Mouse (Mus musculus) kidney, embryonic 16.5 days (tissue): Measurements from ENCODE around the gene Rasa3. TPM values are rescaled to one million over a fixed set of nuclear protein-coding genes. Genes with fewer than 3 reads are reported as not detected.
A peak's percentile ranks its signal among the peaks of the same experiment; 100 is the strongest.

ENCODE experiments used
- ATAC-seq: fragments of 200-750 bp; cut with Nextera tagmentation; 2 replicates; pipeline ENCODE4 v1.8.0; 2017; ENCODE audit warnings: moderate TSS enrichment; ENCODE audit not compliant: low FRiP score, low TSS enrichment
- H3K27ac ChIP-seq: fragments of 300-500 bp; sonication (generic); 2 replicates; pipeline ENCODE4 v1.5.1; 2014; ENCODE audit warnings: low read length
- H3K27me3 ChIP-seq: fragments of 300-500 bp; sonication (generic); 2 replicates; pipeline ENCODE4 v1.6.1; 2014; ENCODE audit warnings: low read length, control low read depth, mixed read lengths; ENCODE audit not compliant: insufficient read depth
- H3K36me3 ChIP-seq: fragments of 300-500 bp; sonication (generic); 2 replicates; pipeline ENCODE4 v1.6.1; 2014; ENCODE audit warnings: low read length, control low read depth, mixed read lengths; ENCODE audit not compliant: insufficient read depth
- H3K4me1 ChIP-seq: fragments of 300-500 bp; sonication (generic); 2 replicates; pipeline ENCODE4 v1.6.1; 2014; ENCODE audit warnings: low read length, control low read depth, mixed read lengths; ENCODE audit not compliant: insufficient read depth
- H3K4me2 ChIP-seq: fragments of 300-500 bp; sonication (generic); replicated peaks from 2 replicates; pipeline ENCODE4 v1.6.1; 2014; ENCODE audit warnings: low read depth, low read length
- H3K4me3 ChIP-seq: fragments of 300-500 bp; sonication (generic); 2 replicates; pipeline ENCODE4 v1.5.1; 2014; ENCODE audit warnings: mild to moderate bottlenecking, low read length
- H3K9ac ChIP-seq: fragments of 300-500 bp; sonication (generic); replicated peaks from 2 replicates; pipeline ENCODE4 v1.6.1; 2014; ENCODE audit warnings: low read length
- H3K9me3 ChIP-seq: fragments of 300-500 bp; sonication (generic); 2 replicates; pipeline ENCODE4 v1.6.1; 2016; ENCODE audit warnings: low read length, control low read depth
- WGBS: fragments of 180-500 bp; shearing (Covaris S2); extraction: QIAGEN DNeasy Blood & Tissue Kit; methylation state at CpG from one replicate; pipeline ENCODE4 v1.1.7; 2014; 5-methylcytosine and 5-hydroxymethylcytosine counted together
- polyA plus RNA-seq: library from polyadenylated mRNA; unstranded; fragments of >200 nt; fragmentation: Nextera tagmentation; extraction: Ambion mirVana; gene quantifications from 2 replicates; pipeline ENCODE4 v1.2.1, GENCODE M21; 2015

Rasa3 gene
- polyA plus RNA-seq, 1 experiment from 2014 or later = 28.2 TPM

DNA sequence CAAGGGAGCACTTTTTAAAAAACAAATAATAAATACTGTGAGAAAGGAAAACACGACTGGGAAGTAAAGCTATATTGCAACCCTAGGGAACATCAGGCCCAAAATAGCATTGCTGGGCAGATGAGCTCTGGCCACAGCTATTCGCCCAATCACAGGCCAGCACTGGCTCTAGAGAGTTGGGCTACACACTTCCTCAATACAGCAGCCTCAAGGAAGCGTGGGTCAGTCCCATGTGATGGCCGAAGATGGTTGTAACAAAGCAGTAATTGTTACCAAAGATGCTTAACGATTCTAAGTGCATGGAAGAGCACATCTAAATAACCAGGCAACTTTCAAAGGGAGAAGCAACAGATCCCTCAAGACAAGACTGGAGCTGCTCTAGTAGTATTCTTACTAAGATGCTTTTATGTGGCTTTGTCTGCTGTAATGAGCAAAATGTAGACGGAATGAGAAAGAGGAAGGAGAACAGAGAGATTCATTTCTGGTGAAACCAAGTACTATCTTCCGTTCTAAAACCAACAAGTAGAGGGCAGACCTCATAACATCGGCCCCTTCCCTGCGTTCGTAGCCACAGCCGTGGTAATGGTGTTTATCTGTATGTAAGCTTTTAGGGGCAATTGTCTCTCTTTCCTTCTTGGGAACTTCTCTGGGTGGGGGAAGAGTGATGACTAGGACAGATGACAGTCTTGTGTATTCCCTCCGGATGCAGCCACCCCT is 3.0 kb downstream of the Rasa3 start:
- Histone ChIP-seq H3K27me3 (no peaks in the 10 kb centered on the region), H3K4me2 (0 out of 2 replicates have a peak overlapping the region, but pooled peaks have one; percentile 9), H3K27ac (peak overlapping the region; percentile 21; the same call in 1 of the 2 replicates), H3K36me3 (no peaks in the 10 kb centered on the region), H3K4me3 (no peak overlapping the region), H3K9me3 (no peaks in the 10 kb centered on the region), H3K9ac (no peak overlapping the region), H3K4me1 (peaks cover 26% of the 10 kb centered on the region)
- WGBS = 64% methylated on average over 12 of the region's 12 CpGs
- ATAC-seq = no peak

DNA sequence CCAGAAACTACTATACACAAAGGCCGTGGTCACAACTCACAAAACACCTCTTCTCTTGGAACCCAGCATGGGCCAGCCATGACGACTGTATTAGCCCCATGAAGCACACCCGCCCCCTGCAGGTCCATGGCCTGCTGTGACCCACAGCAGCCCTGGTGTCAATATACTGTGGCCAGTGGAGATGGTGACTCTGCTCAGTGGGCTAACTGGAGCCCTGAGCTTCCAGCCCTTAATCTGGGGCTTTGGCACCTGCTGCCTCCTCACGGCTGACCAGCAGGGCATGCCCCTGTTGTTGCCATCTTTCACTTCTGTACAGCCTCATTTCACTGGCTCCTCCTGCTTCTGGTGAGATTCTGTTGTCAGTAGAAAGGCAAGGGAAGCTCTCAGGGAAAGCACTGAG is 4.2 kb downstream of the Rasa3 start:
- Histone ChIP-seq H3K27ac (no peak overlapping the region), H3K9ac (no peak overlapping the region), H3K4me3 (no peak overlapping the region), H3K4me2 (no peak overlapping the region), H3K36me3 (no peaks in the 10 kb centered on the region), H3K9me3 (no peaks in the 10 kb centered on the region), H3K4me1 (peaks cover 26% of the 10 kb centered on the region), H3K27me3 (no peaks in the 10 kb centered on the region)
- WGBS = 73% methylated on average over 4 of the region's 4 CpGs
- ATAC-seq = no peak

DNA sequence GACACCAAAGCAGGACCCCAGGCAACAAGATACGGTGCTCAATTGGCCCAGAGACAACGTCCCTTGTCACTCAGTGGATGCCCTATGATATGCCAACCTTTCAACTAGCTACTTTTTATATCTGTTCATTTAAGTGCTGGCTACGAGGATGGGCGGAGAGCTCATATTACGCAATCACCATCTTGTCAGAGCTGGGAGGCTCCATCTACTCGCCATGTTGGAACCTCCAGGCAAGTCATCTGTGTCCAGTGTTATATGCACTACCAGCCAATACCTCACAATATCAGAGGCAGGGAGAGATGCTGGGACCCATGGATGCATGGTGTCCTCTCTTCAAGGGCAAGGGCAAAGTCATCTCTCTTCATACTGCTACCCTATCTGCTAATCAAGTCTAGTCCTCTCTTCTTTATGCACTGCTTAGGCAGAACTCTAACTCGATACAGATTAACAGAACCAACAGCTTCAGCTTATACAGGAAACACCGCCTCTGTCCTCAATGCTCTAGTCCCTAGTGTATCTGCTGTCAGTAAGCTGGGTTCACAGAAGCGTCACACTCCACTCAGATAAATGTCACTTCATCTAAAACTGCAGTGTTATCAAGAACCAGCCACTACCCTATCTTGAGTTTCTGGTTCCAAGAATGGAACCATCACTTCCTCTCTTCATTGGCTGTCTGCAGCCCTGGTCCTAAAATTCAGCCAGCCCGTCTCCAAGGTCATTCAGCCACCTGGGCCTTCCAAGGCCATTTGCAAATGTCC is 6.0 kb downstream of the Rasa3 start:
- H3K4me2 ChIP-seq = no peak overlapping the region
- H3K9ac ChIP-seq = no peak overlapping the region
- WGBS = 83% methylated on average over 10 of the region's 10 CpGs
- no peak overlapping the region for H3K4me3 ChIP-seq
- no peaks in the 10 kb centered on the region for H3K36me3 ChIP-seq
- no peak for ATAC-seq
- H3K9me3 ChIP-seq = no peaks in the 10 kb centered on the region
- peaks cover 25% of the 10 kb centered on the region for H3K4me1 ChIP-seq
- H3K27me3 ChIP-seq = no peaks in the 10 kb centered on the region
- H3K27ac ChIP-seq = no peak overlapping the region

DNA sequence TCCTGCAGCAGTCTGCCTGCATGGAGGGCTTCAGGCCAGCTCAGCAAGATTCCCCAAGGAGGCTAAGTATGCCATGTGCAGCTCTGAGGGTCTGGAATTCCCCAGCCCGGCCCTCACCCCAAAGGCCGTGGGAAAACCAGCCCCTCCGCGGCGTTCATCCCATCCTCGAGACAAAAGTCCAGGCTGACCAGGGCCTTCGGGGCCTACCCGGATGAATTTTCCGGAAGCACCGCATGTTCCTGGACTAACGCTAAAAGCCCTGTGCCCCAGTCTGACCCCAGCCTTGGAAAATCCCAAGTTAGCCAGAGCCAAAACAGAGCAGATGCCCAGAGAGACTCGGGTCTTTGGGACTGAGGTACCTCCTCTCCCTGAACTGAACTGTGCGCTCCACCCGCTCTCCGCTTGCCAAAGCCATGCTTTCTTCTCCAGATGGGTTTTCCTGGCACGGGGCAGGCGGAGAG is 7.4 kb downstream of the Rasa3 start:
- Histone ChIP-seq H3K4me3 (no peak overlapping the region), H3K9me3 (no peaks in the 10 kb centered on the region), H3K36me3 (no peaks in the 10 kb centered on the region), H3K27me3 (no peaks in the 10 kb centered on the region), H3K4me2 (no peak overlapping the region), H3K4me1 (peaks cover 15% of the 10 kb centered on the region; the same call in 1 of the 2 replicates), H3K9ac (no peak overlapping the region), H3K27ac (no peak overlapping the region)
- no peak for ATAC-seq
- 74% methylated on average over 17 of the region's 17 CpGs for WGBS

DNA sequence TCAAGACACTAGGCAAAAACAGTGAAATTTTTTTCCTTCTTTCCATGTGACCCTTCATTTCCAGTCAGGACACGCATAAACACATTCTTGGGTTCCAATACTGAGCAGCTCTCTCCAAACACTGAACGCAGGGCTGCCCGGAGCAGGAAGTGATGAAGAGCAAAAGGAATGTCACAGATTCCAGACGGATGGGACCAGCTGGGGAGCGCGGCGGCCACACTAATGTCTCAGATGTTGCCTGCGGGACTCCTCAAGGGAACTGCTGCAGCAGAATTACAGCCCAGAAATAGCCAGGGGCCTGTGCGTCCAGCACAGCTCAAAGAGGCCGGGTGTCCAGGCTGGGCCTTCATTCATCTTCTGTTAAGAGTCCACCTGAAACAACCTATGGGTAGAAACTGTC is 9.0 kb downstream of the Rasa3 start:
- no peak overlapping the region for H3K4me3 ChIP-seq
- no peak overlapping the region for H3K4me2 ChIP-seq
- H3K9me3 ChIP-seq = no peaks in the 10 kb centered on the region
- no peaks in the 10 kb centered on the region for H3K27me3 ChIP-seq
- H3K27ac ChIP-seq = peak overlapping the region; percentile 81
- peak; percentile 83 for ATAC-seq
- 35% methylated on average over 10 of the region's 10 CpGs for WGBS
- no peak overlapping the region for H3K9ac ChIP-seq
- no peaks in the 10 kb centered on the region for H3K36me3 ChIP-seq
- peaks cover 11% of the 10 kb centered on the region; the same call in 1 of the 2 replicates for H3K4me1 ChIP-seq

DNA sequence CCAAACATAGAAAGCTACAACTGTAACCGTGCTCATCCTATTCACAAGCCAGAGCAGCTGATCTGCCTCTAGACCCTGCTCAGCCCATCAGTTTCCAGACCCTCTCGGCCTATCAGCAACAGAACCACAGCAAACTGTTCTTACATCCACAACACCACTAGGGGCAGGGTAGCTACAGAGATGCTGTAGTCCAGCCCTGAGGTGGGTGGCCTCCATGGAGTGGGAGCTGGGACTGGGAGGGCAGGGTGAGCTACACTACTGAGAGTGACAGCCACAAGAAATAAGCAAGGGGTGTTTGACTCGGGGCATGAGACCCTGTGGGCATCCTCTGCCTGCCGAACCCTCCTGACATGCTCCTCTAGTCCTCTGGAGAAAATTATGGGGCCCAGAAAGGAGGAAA is 9.5 kb downstream of the Rasa3 start:
- Histone ChIP-seq H3K4me2 (no peak overlapping the region), H3K9me3 (no peaks in the 10 kb centered on the region), H3K9ac (no peak overlapping the region), H3K27me3 (no peaks in the 10 kb centered on the region), H3K4me1 (peaks cover 11% of the 10 kb centered on the region; the same call in 1 of the 2 replicates), H3K27ac (peak overlapping the region; percentile 81), H3K4me3 (no peak overlapping the region), H3K36me3 (no peaks in the 10 kb centered on the region)
- 73% methylated on average over 4 of the region's 4 CpGs for WGBS
- peak; percentile 28; the same call in 1 of the 2 replicates for ATAC-seq

DNA sequence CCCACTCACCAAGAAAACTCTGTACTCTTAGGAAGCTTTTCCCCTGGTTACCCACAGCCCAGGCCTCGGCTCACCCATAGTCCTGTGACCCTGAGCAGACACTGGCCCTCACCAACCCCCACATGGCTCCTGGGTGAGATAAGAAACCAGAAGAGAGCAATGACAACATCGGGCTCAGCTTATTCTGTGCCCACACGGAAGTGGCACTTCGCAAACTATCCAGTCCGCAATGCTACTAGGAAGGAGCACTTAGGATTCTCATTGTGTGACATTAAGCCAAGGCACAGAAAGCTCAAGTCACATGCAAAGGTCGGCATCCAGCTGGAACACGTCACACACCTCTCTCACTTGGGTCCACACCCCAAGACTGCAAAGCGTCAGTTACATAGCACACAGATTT is 11.5 kb downstream of the Rasa3 start:
- peaks cover 11% of the 10 kb centered on the region; the same call in 1 of the 2 replicates for H3K4me1 ChIP-seq
- H3K4me3 ChIP-seq = no peak overlapping the region
- no peak for ATAC-seq
- H3K27me3 ChIP-seq = no peaks in the 10 kb centered on the region
- H3K4me2 ChIP-seq = no peak overlapping the region
- 58% methylated on average over 8 of the region's 8 CpGs for WGBS
- no peak overlapping the region for H3K9ac ChIP-seq
- H3K36me3 ChIP-seq = no peaks in the 10 kb centered on the region
- no peak overlapping the region for H3K27ac ChIP-seq
- no peaks in the 10 kb centered on the region for H3K9me3 ChIP-seq

DNA sequence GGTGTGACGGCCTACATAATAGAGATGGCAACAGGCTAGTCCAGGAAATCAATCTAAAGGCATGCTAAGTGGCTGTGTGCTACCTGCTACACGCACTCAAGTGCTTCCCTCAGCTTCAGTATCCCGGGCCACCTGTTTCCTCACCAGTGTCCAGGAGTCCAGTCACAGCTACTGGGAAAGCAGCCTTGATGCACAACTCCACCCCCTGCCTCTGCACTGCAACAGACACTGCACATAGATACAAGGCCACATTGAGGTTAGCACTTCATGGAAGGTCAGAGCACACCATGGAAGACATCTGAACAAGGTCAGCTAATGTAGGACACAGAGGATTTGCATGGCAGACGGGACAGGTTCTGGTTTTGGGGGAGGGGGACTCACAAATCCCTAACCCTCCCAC is 11.9 kb downstream of the Rasa3 start:
- Histone ChIP-seq H3K4me2 (no peak overlapping the region), H3K9me3 (no peaks in the 10 kb centered on the region), H3K4me1 (peaks cover 11% of the 10 kb centered on the region; the same call in 1 of the 2 replicates), H3K27me3 (no peaks in the 10 kb centered on the region), H3K27ac (no peak overlapping the region), H3K9ac (no peak overlapping the region), H3K4me3 (no peak overlapping the region), H3K36me3 (no peaks in the 10 kb centered on the region)
- WGBS = 83% methylated on average over 4 of the region's 4 CpGs
- ATAC-seq = no peak

DNA sequence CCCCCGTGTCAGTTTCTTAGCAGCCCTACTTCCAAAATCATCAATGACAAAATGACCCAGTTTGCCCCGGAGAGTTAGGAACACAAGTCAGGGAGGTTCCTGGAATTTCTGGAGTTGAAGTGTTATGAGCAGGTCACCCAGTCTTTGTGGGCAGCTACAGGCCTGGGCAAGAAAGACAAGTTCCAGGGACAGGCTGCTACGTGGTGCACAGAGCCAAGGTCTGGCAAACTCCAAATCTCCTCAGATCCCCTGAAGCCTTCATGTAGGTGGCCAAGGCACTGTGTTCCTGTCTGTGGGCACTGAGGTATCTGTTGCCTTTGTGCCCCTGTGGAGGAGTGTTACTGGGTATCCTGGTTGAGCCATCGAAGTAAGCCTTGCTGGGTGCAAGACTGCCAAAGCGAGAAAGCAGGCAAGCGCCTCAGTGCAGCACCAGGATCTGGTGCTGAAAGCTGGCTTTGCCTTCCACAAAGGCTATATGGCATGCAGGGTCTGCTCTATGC is 12.6 kb downstream of the Rasa3 start:
- no peak overlapping the region for H3K4me2 ChIP-seq
- no peak overlapping the region for H3K9ac ChIP-seq
- no peak overlapping the region for H3K27ac ChIP-seq
- no peak overlapping the region for H3K4me3 ChIP-seq
- peaks cover 8% of the 10 kb centered on the region; the same call in 1 of the 2 replicates for H3K4me1 ChIP-seq
- no peaks in the 10 kb centered on the region for H3K27me3 ChIP-seq
- ATAC-seq = no peak
- no peaks in the 10 kb centered on the region for H3K9me3 ChIP-seq
- H3K36me3 ChIP-seq = no peaks in the 10 kb centered on the region
- WGBS = 78% methylated on average over 6 of the region's 6 CpGs

DNA sequence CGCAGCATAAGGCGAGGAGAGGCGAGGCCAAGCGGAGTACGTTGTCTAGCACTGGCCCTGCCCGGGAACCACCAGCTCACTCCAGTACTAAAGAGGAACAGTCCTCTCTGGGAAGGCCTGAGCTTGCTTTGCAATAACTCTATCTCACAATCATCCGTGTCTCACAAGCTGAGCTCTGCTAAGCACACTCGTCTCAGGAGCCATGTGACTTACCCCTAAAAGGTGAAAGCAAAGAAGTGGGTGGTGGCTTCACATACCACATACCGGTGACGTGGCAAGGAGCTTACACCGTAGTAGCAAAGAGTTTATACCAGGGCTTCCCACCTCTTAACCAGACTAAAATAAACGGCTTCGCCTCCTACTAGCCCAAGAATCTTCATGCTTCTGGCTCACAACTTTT is 17.1 kb downstream of the Rasa3 start:
- no peak for ATAC-seq
- Histone ChIP-seq H3K4me1 (no peaks in the 10 kb centered on the region), H3K9ac (no peak overlapping the region), H3K27me3 (no peaks in the 10 kb centered on the region), H3K4me2 (no peak overlapping the region), H3K4me3 (no peak overlapping the region), H3K27ac (no peak overlapping the region), H3K36me3 (no peaks in the 10 kb centered on the region), H3K9me3 (no peaks in the 10 kb centered on the region)
- 93% methylated on average over 13 of the region's 13 CpGs for WGBS
